Mouse (Mus musculus) midbrain, embryonic 10.5 days (tissue): ENCODE measurements around the gene Epn3. TPM values are rescaled to one million over a fixed set of nuclear protein-coding genes. Genes with fewer than 3 reads are reported as not detected.

Source experiments
- DNase-seq: peaks from one replicate; pipeline ENCODE4 v3.0.0-alpha.2; 2017; ENCODE audit warnings: low spot score
- H3K27ac ChIP-seq: fragments of 300-500 bp; sonication (generic); replicated peaks from 2 replicates; pipeline ENCODE4 v1.5.1; 2016; ENCODE audit warnings: mild to moderate bottlenecking
- H3K27me3 ChIP-seq: fragments of 300-500 bp; sonication (generic); 2 replicates; pipeline ENCODE4 v1.6.1; 2016; ENCODE audit warnings: low read depth, mild to moderate bottlenecking; ENCODE audit not compliant: poor library complexity, severe bottlenecking
- H3K36me3 ChIP-seq: fragments of 300-500 bp; sonication (generic); 2 replicates; pipeline ENCODE4 v1.6.1; 2016; ENCODE audit warnings: mild to moderate bottlenecking, moderate library complexity
- H3K4me1 ChIP-seq: fragments of 300-500 bp; sonication (generic); 2 replicates; pipeline ENCODE4 v1.6.1; 2016
- H3K4me3 ChIP-seq: fragments of 300-500 bp; sonication (generic); 2 replicates; pipeline ENCODE4 v1.5.1; 2016; ENCODE audit warnings: mild to moderate bottlenecking, moderate library complexity
- H3K9me3 ChIP-seq: fragments of 300-500 bp; sonication (generic); replicated peaks from 2 replicates; pipeline ENCODE4 v1.6.1; 2016; ENCODE audit warnings: mild to moderate bottlenecking
- WGBS: fragments of 180-500 bp; shearing (Covaris S2); methylation state at CpG from one replicate; pipeline ENCODE4 v1.1.7; 2016; 5-methylcytosine and 5-hydroxymethylcytosine counted together
- polyA plus RNA-seq: library from polyadenylated mRNA; unstranded; fragments of >200 nt; fragmentation: Nextera tagmentation; extraction: Ambion mirVana; gene quantifications from 2 replicates; pipeline ENCODE4 v1.2.1, GENCODE M21; 2016

The Epn3 gene
- polyA plus RNA-seq, 1 experiment from 2014 or later, result 0.80 TPM

DNA sequence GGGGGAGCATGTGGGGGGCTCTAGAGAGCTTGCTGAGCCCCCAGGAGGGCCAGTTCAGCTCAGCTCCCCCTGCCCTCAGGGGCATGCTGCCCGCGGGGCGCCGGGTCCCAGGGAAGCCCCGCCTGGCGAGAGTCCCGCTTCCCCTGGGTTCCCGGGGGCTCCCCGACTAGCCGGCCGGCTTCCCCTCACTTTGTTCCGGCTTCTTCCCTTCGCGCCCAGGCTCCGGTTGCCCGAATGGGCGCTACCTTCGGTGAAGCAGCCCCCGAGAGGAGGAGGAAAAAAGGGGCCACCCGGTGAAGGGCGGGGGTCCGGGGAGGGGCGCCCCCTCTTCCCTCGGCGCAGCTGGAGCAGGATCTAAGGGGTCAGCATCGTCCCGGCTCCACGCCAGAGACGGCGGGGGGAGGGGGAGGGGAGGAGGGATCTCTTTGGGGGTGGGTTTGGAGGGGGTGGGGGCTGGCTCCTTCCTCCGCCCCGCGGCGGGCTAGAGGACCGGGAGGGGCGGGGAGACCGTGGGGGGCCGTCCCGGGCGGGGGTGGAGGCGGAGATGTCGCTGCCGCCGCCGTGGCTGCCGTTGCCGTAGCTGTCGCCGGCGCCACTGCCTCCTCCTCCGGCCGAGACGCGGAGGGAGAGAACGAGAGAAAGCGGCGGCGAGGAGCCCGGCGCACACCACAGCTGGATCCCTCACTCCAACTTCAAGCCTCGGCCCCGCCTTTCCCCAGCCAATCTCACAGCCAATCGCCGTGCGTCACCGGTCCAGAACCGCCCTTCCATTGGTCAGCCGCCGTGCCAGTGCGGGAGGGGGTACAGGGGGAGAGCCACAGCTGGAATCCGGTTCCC, 25.8 kb downstream of the Epn3 start, which contains the start of gene Cacna1g:
Gene Cacna1g, minus strand, starts transcription at position 492 of the 837 bp plus-strand sequence.
- peaks cover 84% of the 10 kb centered on the region for H3K4me1 ChIP-seq
- H3K27me3 ChIP-seq, result peaks cover 75% of the 10 kb centered on the region
- no peaks in the 10 kb centered on the region for H3K36me3 ChIP-seq
- peak; percentile 92 for DNase-seq
- no peaks in the 10 kb centered on the region for H3K9me3 ChIP-seq
- H3K27ac ChIP-seq, result peak within 1 kb of the TSS; percentile 96
- under 1% methylated on average over 52 of the region's 71 CpGs for WGBS
- H3K4me3 ChIP-seq, result peak within 1 kb of the TSS; percentile 96

DNA sequence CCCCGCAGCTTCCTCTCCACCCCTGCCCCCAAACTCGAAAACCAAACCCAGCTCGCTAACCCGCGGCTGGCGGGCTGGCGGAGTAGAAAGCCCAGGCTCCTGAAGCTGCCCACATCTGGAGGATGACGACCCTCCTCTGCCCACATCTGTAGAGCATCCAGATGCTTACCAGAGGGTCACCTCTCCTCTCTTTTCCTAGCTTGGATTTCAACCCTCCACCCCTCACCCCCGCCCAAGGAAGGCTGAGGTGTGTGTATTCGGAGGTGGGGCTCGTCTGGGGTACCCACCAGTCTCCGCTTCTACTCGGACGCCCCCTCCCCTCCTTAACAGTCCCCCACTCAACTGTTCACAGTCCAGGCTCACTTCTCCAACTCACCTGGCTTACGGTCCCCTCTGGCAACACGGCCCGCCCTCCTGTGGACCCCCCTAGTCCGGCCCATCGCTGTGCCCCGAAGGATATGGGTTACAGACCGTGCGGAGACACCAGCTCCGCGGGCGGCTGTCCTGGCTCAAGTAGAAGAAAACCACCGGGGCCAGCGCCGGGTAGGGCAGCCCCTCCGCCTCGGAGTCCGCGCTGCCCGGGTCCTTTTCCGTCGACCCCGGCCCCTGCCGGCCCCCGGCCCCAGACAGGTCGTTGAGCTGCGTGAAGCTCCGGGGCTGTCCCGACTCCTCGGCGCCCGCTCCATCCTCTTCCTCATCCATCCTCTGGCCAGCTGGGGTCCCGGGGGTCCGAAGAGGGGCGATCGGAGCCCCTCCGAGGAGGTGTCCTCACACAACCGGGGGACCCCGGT, 26.7 kb downstream of the Epn3 start:
- Histone ChIP-seq H3K4me3 (peak overlapping the region; percentile 96), H3K4me1 (peaks cover 91% of the 10 kb centered on the region), H3K36me3 (no peaks in the 10 kb centered on the region), H3K9me3 (no peaks in the 10 kb centered on the region), H3K27ac (peak overlapping the region; percentile 96), H3K27me3 (peaks cover 67% of the 10 kb centered on the region)
- DNase-seq, result peak; percentile 64
- WGBS, result under 1% methylated on average over 52 of the region's 52 CpGs

DNA sequence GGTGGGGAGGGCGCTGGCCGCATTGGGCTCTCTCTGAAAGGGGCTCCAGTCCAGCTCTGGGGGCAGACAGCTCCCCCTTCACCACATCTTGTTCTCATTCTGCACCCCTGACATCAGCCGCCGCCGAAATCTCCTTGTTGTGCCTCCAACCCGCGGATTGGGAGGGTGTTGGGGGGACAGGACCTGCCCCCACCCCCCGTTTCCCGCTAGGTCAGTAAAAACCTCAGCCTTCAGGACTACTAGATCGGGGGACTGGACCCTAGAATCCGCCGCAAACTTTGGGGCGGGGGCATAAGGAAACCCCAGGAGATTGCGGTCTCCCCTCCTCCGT, 27.2 kb downstream of the Epn3 start:
- Histone ChIP-seq H3K4me3 (peak overlapping the region; percentile 96), H3K27ac (peak overlapping the region; percentile 96), H3K4me1 (peaks cover 91% of the 10 kb centered on the region), H3K27me3 (peaks cover 62% of the 10 kb centered on the region), H3K9me3 (no peaks in the 10 kb centered on the region), H3K36me3 (no peaks in the 10 kb centered on the region)
- WGBS, result under 1% methylated on average over 15 of the region's 15 CpGs
- DNase-seq, result peak; percentile 50

DNA sequence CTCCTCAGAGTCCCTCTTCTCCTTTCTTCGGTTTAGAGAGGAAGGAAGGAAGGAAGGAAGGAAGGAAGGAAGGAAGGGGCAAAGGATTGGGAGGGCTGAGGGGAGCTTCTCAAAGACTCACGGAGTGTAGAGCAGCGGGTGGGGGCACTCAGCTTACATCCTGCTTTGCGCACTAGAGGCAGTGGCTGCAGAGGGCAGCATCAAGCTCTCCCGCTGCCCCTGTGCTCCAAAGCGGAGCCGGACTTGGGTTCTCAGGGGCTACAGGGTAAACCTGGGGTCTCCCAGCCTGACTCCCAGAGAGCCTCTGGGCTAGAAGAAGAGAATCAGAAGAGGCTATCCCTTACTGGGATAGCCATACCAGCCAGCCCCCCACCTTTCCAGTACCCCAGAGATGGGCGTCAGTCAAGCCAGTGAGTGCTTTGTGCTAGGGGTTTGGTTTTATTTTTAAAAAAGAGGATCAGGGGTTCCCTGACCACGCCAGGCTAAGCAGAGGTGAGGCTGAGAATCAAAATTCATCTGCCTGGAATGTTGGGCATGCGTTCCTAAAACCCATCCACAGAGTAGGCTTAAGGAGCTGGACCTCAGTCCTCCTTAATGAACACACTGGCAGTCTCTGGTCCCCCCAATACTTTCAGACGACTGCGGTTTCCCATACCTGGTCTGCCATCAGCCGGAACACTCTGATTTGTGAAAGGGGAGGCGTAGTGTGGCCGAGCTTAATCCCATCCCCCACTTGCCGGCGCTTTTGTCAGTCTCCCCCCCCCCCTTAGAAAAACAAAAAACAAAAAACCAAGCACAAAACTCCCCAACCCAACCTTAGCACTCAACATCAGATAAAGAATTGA, 27.8 kb downstream of the Epn3 start:
- H3K27me3 ChIP-seq, result peaks cover 56% of the 10 kb centered on the region
- no peaks in the 10 kb centered on the region for H3K36me3 ChIP-seq
- H3K27ac ChIP-seq, result peak overlapping the region; percentile 96
- no peaks in the 10 kb centered on the region for H3K9me3 ChIP-seq
- H3K4me1 ChIP-seq, result peaks cover 95% of the 10 kb centered on the region
- peak; percentile 45 for DNase-seq
- H3K4me3 ChIP-seq, result peak overlapping the region; percentile 96
- WGBS, result 1% methylated on average over 17 of the region's 17 CpGs

DNA sequence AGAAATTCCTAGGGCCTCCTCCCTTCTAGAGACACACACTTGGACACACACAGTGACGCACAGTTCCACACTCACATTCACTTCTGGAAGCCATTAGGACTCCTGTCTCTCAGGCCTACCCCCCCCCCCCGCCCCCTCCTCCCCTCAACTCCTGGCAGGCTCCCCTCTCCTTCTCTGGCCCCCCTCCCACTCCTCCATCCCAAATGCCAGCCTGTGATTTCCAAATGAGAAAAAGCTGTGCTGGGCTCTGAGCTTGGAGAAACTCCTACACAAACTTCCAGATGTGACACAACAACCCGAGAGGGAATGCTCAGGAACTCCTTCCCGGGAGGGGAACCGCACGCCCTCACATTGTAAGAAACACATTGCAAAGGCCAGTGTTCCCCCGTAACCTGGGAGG, 29.4 kb downstream of the Epn3 start:
- 24% methylated on average over 7 of the region's 7 CpGs for WGBS
- peak overlapping the region; percentile 96; the same call in 1 of the 2 replicates for H3K4me3 ChIP-seq
- H3K9me3 ChIP-seq, result no peaks in the 10 kb centered on the region
- DNase-seq, result peak; percentile 43
- H3K36me3 ChIP-seq, result peaks cover 3% of the 10 kb centered on the region
- H3K27me3 ChIP-seq, result peaks cover 40% of the 10 kb centered on the region
- H3K27ac ChIP-seq, result peak overlapping the region; percentile 96
- peaks cover 100% of the 10 kb centered on the region for H3K4me1 ChIP-seq

DNA sequence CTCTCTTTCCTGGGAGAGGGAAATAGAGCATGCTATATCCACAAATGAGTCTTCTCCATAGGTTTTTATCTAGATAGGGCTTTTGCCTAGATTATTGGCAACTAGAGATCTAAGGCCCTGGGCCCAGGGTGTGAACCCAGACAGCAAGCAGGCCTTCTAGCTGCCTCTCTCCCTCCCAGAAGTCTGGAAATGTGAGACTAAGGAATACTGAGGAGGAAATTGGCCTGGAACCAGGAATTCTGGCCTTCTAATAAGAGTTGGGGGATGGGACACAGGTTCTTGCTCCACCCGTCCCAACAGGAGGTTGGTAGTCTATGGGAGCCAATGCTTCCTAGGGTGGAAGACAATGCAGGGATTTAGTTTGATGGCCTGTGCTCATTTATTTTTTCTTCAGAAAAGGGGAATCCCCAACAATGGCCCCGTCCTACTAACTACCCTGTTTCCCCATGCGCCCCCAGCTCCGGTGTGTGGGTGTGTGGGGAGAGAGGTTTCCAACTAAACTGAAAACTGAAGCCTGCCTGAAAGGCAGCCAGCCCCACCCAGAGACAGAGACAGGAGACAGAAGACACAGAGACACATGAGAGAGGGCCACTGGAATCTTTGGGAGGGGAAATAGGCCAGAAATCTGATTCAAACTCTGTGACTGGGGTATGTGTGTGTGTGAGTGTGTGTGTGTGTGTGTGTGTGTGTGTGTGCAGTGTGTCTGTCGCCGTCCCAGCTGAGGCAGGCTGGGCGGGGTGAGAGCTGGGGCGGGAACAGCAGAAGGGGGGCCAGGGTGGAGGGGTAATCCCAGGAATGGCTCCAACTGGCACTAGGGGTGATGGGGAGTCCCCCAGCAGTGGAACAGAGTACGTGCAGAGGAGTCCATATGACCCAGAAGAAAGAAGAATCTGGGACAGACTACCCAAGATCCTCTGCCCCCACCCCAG, 30.4 kb downstream of the Epn3 start:
- 13% methylated on average over 9 of the region's 9 CpGs for WGBS

DNA sequence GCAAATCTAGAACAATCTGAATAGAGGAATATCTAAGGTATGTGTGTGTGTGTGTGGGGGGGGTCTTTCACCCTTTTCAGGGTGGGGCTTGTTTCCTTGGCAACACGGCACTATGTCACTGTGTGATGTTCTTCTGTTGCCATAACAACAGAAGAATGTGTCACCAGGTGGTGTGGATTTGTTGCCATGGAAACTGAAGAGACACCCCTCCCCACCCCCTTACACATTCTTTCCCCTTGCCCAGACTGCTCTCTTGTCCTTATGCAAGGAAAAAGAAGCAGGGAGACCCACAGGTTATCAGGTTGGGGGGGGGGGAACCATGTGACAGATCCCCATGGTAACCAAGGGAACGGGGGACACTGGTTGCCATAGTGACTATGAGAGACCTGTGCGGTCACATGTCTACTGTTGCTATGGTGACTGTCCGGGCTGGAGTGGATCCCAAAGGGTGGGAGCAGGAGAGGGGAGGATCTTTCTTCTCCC, 31.2 kb downstream of the Epn3 start:
- Histone ChIP-seq H3K27ac (peak overlapping the region; percentile 96), H3K36me3 (peaks cover 6% of the 10 kb centered on the region), H3K4me3 (peak overlapping the region; percentile 96), H3K27me3 (peaks cover 28% of the 10 kb centered on the region), H3K9me3 (no peaks in the 10 kb centered on the region), H3K4me1 (peaks cover 98% of the 10 kb centered on the region)
- WGBS, result 21% methylated on average over 4 of the region's 4 CpGs
- peak; percentile 93 for DNase-seq

More for the DNA sequence above, 30.4 kb downstream of the Epn3 start:
- peaks cover 30% of the 10 kb centered on the region for H3K27me3 ChIP-seq
- peak; percentile 39 for DNase-seq
- H3K9me3 ChIP-seq, result no peaks in the 10 kb centered on the region
- H3K36me3 ChIP-seq, result peaks cover 6% of the 10 kb centered on the region
- H3K4me3 ChIP-seq, result peak overlapping the region; percentile 96
- H3K4me1 ChIP-seq, result peaks cover 100% of the 10 kb centered on the region
- H3K27ac ChIP-seq, result peak overlapping the region; percentile 96

DNA sequence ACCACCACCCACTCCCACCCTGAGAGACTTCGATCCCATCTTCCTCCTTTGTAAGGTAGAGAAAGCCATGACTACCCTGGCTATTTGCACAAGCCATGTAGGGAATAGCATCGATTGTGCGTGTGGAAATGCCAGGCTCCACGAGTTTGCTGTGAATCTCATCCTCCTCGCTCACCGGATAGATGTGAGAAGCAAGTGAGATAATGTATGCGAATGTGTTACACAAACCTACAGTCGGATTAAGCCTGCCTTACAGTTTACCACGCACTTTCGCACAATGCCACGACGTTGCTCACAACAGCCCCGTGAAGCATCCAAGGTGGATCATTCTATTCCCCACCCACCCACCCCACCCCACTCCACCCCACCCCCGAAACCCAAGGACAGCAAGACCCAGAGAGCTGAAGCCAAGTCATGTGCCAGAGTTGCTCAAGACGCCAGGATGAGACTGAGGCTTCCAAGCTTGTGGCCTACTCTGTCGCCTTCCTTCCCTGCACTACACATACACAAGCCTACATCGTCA, 33.4 kb downstream of the Epn3 start:
- Histone ChIP-seq H3K27ac (peak overlapping the region; percentile 46; the same call in 1 of the 2 replicates), H3K4me1 (peaks cover 76% of the 10 kb centered on the region), H3K4me3 (no peak overlapping the region), H3K9me3 (no peaks in the 10 kb centered on the region), H3K27me3 (peaks cover 6% of the 10 kb centered on the region), H3K36me3 (peaks cover 17% of the 10 kb centered on the region)
- 90% methylated on average over 17 of the region's 17 CpGs for WGBS
- no peak for DNase-seq

DNA sequence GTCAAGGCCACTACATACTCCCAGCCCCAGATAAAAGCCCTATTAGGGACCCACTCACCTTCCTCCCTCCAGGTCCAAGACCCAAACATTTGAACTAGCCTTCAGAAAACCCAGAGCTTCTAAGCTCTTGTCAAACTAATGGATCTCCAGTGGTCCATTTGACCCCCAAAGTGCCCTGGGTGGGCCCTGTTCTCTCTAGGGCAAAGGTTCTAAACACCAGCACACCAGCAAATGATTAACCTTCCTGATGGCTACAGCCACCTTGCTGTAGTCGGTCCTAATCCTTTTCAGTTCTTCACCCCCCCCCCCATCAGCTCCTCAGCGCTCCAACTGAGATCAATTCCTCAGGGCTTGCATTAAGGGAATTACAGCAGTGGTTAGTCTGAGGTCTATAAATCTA, 35.6 kb downstream of the Epn3 start:
- Histone ChIP-seq H3K9me3 (no peaks in the 10 kb centered on the region), H3K27ac (no peak overlapping the region), H3K27me3 (no peaks in the 10 kb centered on the region), H3K4me3 (no peak overlapping the region), H3K4me1 (peaks cover 65% of the 10 kb centered on the region), H3K36me3 (peaks cover 38% of the 10 kb centered on the region)
- no peak for DNase-seq
- WGBS, result 61% methylated on average over 2 of the region's 2 CpGs

DNA sequence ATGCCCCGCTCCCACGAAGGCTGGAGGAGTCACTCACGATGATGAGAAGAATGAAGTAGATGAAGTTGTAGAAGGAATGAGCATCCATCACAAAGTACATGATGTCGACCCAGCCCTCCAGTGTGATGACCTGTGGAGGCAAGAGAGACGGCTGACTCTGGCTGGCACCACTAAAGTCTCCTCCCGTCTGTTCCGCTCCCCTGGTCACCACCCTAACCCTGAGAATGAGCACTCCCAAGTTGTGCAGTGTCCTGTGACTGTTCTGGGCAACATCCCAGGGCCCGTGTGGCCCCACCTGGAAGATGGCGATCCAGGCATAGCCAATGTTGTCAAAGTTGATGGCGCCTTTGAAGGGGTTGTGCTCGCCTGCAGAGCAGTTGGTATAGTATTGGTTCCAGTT, 37.9 kb downstream of the Epn3 start:
- DNase-seq, result no peak
- Histone ChIP-seq H3K4me3 (no peak overlapping the region), H3K9me3 (no peaks in the 10 kb centered on the region), H3K27me3 (no peaks in the 10 kb centered on the region), H3K36me3 (peaks cover 58% of the 10 kb centered on the region), H3K4me1 (peaks cover 54% of the 10 kb centered on the region), H3K27ac (no peak overlapping the region)
- 95% methylated on average over 11 of the region's 11 CpGs for WGBS

DNA sequence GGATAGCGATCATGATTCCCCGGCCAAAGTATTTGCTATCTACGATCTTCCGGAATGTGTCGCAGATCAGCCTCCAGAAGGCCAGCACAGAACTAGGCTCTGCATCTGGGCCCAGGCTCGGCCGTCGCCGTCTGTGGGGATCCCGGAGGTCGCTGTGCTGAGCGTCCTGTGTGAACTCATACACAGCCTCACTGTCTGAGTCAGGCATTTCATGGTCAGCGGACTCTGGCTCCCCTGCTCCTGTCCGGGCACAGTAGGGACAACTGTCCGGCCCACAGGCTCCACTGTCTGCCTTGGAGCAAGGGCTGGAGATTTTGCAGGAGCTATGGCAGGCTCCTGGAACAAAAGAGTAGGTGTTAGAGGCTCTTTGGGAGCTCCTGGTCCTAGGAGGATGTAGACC, 42.8 kb downstream of the Epn3 start:
- H3K9me3 ChIP-seq, result no peaks in the 10 kb centered on the region
- peaks cover 34% of the 10 kb centered on the region for H3K4me1 ChIP-seq
- no peak for DNase-seq
- H3K27me3 ChIP-seq, result no peaks in the 10 kb centered on the region
- H3K4me3 ChIP-seq, result no peak overlapping the region
- 85% methylated on average over 15 of the region's 15 CpGs for WGBS
- H3K36me3 ChIP-seq, result peaks cover 87% of the 10 kb centered on the region
- H3K27ac ChIP-seq, result no peak overlapping the region
